Mouse (Mus musculus): ENCODE data around the gene Zdhhc5.

Zdhhc5 gene

GRCm38 (mm10) chr2:84638428-84639220 lies 76.4 kb downstream of the Zdhhc5 start:
- peaks cover 93% of the 10 kb centered on the region for H3K4me1 ChIP-seq (replicated peaks; ENCODE audit: low read depth, low read length)
- TF ChIP-seq POU5F1 (IDR thresholded peaks at IDR 0.05; ENCODE audit: borderline replicate concordance, low read length), result no peak
- TF ChIP-seq CTCF (conservative IDR thresholded peaks at IDR 0.05; ENCODE audit: low read length), result no peak
- TF ChIP-seq NANOG (IDR thresholded peaks at IDR 0.05; ENCODE audit: borderline replicate concordance, low read length), result no peak

More at GRCm38 (mm10) chr2:84638428-84639220, 76.4 kb downstream of the Zdhhc5 start:
- peaks cover 12% of the 10 kb centered on the region for H3K36me3 ChIP-seq (ENCODE audit: insufficient read depth, low read length)
- H3K27me3 ChIP-seq (ENCODE audit: insufficient read depth, low read length), result no peaks in the 10 kb centered on the region
- no peak overlapping the region for H3K4me3 ChIP-seq (replicated peaks; ENCODE audit: low read length)
- no peaks in the 10 kb centered on the region for H3K9me3 ChIP-seq (ENCODE audit: low read length)
